Mouse (Mus musculus): ENCODE data around the gene Gm4565. TPM values are rescaled to one million over a fixed set of nuclear protein-coding genes. Genes with fewer than 3 reads are reported as not detected.
"Not testable (repeated sequence)": the region's sequence is repeated elsewhere in the genome, so short reads cannot be mapped to it uniquely, and the experiment has no call there.

Gene Gm4565
- not detected for total RNA-seq (2021)
- long read RNA-seq, experiment 1 = 0 reads
- long read RNA-seq, experiment 2 = 0 reads

DNA sequence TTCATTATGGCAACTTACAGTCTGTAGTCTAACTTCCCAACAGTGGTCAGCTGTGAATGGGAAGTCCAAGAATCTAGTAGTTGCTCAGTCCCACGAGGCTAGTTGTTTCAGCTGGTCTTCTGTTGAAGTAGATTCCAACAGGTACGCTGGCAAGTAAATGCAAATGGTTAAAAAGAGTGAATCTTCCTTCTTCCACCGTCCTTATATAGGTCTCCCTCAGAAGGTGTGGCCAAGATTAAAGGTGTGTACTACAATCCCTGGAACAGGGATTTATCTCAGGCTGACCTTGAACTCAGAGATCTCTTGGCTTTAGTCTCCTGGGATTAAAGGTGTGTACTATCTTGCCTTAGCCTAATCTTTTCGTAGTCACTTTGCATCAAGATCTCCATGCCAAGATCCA, at the start of gene Gm4565:
Gm4565 (minus strand) TSS at position 101 of the 400 bp plus-strand sequence.
- not testable (repeated sequence) for DNase-seq (ENCODE audit: low spot score in 2 of 2)

DNA sequence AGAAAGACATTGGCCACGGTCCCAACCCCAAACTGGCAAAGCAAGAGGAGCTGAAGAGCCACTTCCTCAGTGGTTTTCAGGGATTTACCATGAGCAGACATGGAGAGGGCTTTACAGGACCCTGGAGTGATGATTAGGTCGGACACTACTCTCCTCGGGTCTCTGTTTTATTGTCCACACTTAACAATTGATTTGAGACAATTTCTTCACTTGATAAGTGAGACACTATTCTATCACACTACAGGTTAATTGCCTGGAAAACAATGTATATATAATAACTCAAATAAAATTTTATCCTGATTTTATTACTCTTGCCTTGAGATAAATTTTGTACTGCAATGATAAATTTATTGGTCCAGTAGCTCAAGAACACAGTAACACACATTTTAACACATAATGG, 22.7 kb downstream of the Gm4565 start, which contains the start of gene Gm4201:
Gm4201 (minus strand) TSS at position 101 of the 400 bp plus-strand sequence.
- not testable (repeated sequence) for DNase-seq (ENCODE audit: low spot score in 2 of 2)

DNA sequence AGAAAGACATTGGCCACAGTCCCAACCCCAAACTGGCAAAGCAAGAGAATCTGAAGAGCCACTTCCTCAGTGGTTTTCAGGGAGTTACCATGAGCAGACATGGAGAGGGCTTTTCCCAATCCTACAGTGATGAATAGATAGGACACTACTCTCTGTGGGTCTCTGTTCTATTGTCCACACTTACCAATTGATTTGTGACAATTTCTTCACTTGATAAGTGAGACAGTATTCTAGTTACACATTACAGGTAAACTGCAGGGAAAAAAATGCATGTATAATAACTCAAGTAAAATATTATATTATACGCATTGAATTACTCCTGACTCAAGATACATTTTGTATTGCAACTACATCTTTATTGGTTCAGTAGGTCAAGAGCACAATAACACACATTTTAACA, 53.1 kb downstream of the Gm4565 start, which contains the start of gene Gm8677:
Gm8677 (minus strand) TSS at position 101 of the 400 bp plus-strand sequence.
- not testable (repeated sequence) for DNase-seq (ENCODE audit: low spot score in 2 of 2)

Other genes starting within 250 kb of the Gm4565 start
- not detected for gene Gm8660, start 217.1 kb downstream of the Gm4565 start, total RNA-seq (2021)
- gene Vmn1r148, start 174.5 kb downstream of the Gm4565 start, total RNA-seq (2021) = not detected
- gene Vmn1r149, start 149.9 kb downstream of the Gm4565 start, total RNA-seq (2021) = not detected
- gene Gm10665, start 124.1 kb downstream of the Gm4565 start, total RNA-seq (2021) = not detected
- not detected for gene Vmn1r151, start 88.4 kb downstream of the Gm4565 start, total RNA-seq (2021)
- not detected for gene Vmn1r152, start 65.2 kb downstream of the Gm4565 start, total RNA-seq (2021)
- gene Gm8677, start 53.2 kb downstream of the Gm4565 start, total RNA-seq (2021) = not detected
- not detected for gene Gm4201, start 22.8 kb downstream of the Gm4565 start, total RNA-seq (2021)
- not detected for gene Vmn1r155, start 69.9 kb upstream of the Gm4565 start, total RNA-seq (2021)
- gene Gm8693, start 104.2 kb upstream of the Gm4565 start, total RNA-seq (2021) = not detected
- not detected for gene Gm4567, start 131.6 kb upstream of the Gm4565 start, total RNA-seq (2021)
- gene Vmn1r157, start 173.6 kb upstream of the Gm4565 start, total RNA-seq (2021) = not detected
- gene Vmn1r158, start 202.7 kb upstream of the Gm4565 start, total RNA-seq (2021) = not detected